Mouse (Mus musculus): ENCODE data around the gene D10Wsu102e.

Gene D10Wsu102e

DNA sequence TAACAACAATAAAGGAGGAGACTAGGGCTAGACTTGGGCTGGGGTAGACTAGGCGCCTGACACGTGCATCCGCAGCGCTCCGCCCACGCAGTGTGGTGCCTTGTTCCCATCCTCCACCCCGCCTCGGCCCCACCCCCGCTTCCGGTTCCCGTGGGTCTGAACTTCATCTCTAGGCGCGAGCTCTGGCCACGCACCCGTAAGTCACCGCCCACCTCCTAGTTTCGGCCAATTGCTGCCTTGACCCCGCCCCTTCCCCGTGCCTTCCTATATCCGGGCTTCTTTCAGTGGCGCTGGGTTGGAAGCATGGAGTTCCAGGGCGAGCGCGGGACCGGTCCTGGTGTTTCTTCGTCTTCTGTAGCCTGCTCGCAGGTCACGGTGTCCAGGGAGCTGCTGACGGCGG lies at the start of gene D10Wsu102e:
Gene D10Wsu102e, plus strand, starts transcription at position 266 of the 400 bp plus-strand sequence.
- DNase-seq (ENCODE audit: low read depth, low spot score): peak; percentile 89

DNA sequence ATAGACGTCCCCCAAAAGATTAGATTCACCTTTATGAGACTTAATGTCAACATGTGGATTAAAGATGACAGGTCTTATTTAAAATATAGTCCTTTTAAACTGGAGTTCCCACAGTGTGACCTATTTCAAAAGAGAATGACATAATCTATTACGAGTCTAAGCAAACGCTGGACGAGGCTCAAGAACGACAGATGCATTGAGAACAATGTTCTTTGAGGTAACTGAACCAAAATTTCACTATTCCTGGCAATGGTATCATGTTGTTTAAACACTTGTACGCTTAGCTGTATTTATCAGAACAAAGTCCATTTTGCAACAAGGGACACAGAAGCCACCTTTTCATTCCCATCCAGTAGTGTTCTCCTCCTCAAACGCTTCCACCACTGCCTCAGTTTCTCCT lies 49.7 kb upstream of the D10Wsu102e start:
- no peak for DNase-seq (ENCODE audit: low read depth, low spot score)

DNA sequence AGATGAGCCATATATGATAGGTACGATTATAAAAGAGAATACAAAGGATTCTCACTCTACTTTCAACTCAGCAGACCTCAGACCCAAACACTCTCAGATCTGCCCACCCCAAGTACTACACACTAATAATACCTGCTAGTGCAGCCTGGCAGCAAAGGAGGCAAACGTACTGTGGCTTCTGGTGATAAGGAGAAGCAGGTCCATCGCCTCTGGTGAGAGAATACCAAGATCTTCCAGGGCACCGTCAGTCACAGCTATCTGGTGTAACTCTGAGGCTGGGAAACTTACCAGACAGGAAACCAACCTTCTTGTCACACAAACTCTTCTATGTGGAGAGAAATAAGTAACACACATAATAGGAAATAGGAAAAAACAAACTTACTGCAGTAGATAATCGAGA lies 47.0 kb upstream of the D10Wsu102e start:
- no peak for DNase-seq (ENCODE audit: low read depth, low spot score)

GRCm38 (mm10) chr10:83320396-83320795 lies 39.6 kb upstream of the D10Wsu102e start:
- no peak for DNase-seq (ENCODE audit: low read depth, low spot score)

DNA sequence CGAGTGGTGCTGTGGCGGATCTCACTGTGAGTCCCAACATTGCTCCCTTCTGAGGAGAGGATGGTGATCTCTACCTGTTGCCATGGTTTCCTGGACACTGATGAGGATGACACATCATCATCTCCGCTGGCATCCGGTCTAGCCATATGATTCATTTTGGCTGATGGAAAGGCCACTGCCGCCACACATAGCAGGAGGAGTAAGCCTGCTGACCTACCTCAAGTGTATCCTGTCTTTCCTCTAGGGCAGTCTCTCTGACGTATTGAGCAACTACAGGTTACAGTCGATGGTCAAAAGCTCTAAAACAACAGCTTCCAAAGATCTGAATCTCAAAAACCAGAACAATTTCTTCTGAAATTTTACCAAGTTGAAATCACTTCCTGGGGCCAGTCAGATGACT lies 39.2 kb upstream of the D10Wsu102e start:
- no peak for DNase-seq (ENCODE audit: low read depth, low spot score)

DNA sequence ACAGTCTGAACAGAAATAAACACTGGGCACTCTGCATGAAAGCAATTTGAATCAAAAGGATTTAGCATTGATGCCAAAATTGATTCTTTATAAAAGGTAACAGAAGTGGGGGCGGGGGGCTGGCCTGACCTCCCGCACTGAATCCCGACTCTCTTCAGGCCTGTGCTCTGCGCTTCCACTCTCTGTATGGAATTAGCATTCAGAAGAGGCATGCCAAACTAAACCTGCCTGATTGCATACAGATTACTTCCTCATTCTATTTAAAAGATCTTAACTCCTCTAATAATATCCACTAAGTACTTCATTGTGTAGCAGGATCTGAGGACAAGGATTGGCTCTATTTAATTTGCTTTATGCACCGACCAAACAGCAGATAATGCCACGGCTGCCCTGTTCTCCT lies 38.5 kb upstream of the D10Wsu102e start:
- DNase-seq (ENCODE audit: low read depth, low spot score): no peak

- DNase-seq (ENCODE audit: low read depth, low spot score): no peak
These were observed 37.4 kb upstream of the D10Wsu102e start for GRCm38 (mm10) chr10:83322551-83323100.

DNA sequence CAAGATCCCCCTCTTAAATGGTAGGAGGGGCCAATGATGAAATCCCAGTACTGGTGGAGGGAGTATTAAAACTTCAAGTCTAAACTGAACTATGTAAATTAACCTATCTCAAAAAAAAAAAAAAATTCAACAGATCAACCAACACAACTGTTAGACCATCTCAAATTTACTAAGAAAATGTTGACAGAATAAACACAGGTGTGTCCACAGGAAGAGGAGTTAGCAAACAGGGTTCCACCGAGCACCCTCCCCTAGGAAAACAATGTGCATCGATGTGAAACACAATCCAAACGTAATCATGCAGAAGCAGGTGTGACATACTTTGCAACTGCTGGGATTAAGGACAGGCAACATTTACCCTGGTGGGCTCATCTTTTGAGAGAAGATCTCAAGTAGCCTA lies 35.1 kb upstream of the D10Wsu102e start:
- no peak for DNase-seq (ENCODE audit: low read depth, low spot score)

- DNase-seq (ENCODE audit: low read depth, low spot score): no peak
These were observed 34.1 kb upstream of the D10Wsu102e start for GRCm38 (mm10) chr10:83325903-83326302.

GRCm38 (mm10) chr10:83326648-83327285 lies 33.3 kb upstream of the D10Wsu102e start:
- DNase-seq (ENCODE audit: low read depth, low spot score): no peak

- DNase-seq (ENCODE audit: low read depth, low spot score): no peak
These were observed 31.2 kb upstream of the D10Wsu102e start for GRCm38 (mm10) chr10:83328791-83329190.

- DNase-seq (ENCODE audit: low read depth, low spot score): no peak
These were observed 29.7 kb upstream of the D10Wsu102e start for GRCm38 (mm10) chr10:83330336-83330735.

DNA sequence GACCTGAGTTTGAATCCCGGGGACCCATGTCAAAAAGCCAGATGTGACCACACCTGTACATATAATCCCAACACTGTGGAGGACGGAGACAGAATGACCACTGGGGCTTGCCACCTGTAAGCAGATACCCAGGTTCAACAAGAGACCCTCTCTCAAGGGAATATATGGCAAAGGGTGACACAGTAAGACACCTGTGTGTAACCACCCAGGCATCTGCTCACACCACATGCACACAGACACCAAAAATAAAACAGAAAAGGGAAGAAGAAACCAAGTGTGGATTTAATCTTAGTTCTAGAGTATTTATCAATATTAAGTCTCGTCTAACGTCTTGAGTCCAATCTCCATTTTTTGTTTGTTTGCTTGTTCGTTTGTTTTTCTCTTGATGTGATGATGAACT lies 28.2 kb upstream of the D10Wsu102e start:
- DNase-seq (ENCODE audit: low read depth, low spot score): no peak

DNA sequence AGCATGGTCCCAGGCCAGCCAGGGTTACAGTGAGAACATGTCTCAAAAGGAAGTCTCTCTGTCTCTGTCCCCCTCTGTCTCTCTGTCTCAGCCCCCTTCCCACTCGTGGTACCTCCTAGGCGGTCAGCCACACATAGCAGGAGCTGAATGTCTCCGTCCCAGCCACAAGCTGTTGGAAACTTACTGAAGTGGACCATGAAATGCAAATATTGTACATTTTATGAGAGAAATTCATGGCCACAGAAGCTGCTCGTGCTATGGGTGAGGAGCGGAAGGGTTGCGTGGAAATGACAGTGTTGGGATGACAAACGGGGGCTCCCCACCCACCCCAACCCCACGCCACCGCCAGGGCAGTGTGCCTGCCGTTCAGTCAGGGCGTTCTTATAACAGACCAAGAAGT lies 27.4 kb upstream of the D10Wsu102e start:
- no peak for DNase-seq (ENCODE audit: low read depth, low spot score)

- no peak for DNase-seq (ENCODE audit: low read depth, low spot score)
These were observed 23.7 kb upstream of the D10Wsu102e start for GRCm38 (mm10) chr10:83336336-83336735.

- peak; percentile 61 for DNase-seq (ENCODE audit: low read depth, low spot score)
These were observed 22.7 kb upstream of the D10Wsu102e start, which contains the start of gene Slc41a2 for GRCm38 (mm10) chr10:83337159-83337951. TSS of gene Slc41a2 (minus strand) at chr10:83337882.

- DNase-seq (ENCODE audit: low read depth, low spot score): no peak
These were observed 21.9 kb upstream of the D10Wsu102e start for GRCm38 (mm10) chr10:83337971-83338598.

DNA sequence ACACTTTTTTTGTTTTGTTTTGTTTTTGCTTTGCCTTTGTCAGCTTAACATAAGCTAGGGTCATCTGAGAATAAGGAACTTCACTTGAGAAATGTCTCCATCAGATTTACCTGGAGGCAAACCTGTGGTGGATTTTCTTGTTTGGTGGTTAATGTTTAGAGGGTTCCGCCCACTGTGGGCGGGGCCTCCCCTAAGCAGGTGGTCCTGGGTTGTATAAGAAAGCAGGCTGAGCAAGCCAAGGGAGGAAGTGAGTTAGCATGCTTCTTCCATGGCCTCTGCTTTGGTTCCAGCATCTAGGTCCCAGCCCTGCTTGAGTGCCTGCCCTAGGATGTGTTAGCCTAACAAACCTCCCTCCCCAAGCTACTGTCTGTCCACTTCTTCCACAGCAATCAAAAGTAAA lies 18.8 kb upstream of the D10Wsu102e start:
- no peak for DNase-seq (ENCODE audit: low read depth, low spot score)

GRCm38 (mm10) chr10:83343171-83343570 lies 16.9 kb upstream of the D10Wsu102e start:
- DNase-seq (ENCODE audit: low read depth, low spot score): no peak

DNA sequence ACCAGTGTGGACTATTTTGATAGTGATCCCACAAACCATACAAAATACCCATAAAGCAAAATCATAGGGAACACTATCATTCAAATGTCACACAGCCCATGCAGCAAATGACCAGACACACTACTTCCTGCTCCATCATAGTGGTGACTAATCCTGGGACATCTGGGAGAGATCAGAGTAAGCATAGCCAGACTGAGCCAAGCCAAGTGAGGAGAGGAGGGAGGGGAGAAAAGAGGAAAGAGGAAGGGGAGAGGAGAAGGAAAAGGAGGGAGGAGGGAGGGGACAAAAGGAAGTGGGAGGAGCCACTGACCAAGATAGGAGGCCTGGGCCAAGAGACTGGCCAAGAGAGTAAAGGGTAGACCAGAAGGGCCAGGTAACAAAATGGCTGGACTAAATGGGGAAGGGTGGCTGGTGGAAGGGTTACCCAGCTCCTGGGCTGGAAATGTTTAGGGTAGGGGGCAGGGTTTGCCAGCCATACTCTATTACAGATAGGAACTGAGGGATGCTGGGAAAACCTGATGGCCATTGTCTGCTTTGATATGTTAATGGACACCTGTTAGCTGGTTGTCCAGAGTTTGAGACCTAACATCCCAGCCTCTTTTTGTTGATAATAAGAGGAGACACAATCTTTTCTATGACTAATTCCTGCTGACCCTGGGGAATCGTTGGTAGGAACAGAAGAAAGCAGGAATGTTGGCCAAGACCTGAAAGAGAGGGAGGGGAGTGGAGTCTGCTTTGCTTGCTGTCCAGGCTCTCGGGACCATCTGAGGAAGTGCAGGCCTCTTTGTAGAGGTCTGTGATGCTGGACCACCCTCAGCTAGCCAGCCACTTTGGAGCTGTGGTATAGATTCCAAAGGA lies 16.0 kb upstream of the D10Wsu102e start:
- DNase-seq (ENCODE audit: low read depth, low spot score): no peak

DNA sequence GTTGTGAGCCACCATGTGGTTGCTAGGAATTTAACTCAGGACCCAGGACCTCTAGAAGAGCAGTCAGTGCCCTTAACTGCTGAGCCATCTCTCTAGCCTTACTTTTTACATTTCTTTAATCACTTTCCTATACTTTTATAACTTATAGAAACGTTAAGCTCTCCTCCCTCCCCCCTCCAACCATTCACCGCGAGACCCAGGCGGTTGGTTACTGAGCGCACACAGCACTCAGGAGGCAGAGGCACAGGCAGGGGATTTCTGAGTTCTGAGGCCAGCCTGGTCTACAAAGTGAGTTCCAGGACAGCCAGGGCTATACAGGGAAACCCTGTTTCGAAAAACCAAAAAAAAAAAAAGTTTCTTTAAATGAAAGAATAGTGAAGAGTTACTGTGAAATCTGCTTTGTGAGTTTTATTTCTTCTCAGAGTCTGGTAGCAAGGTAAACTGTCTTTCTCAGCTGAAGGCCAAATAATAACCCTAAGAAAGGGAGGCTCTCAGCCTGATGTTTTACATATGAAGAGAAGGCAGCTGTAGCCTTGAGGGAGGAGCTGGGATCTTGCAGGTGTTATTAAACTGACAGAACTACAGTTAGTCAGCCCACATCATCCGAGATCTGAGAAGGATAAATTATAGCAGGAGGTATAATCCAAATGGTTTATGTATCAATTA lies 14.2 kb upstream of the D10Wsu102e start:
- DNase-seq (ENCODE audit: low read depth, low spot score): no peak

All from retina, postnatal 7 days (tissue).